Mouse (Mus musculus) MEL (cell line): Measurements from ENCODE around the gene Pgs1. TPM values are rescaled to one million over a fixed set of nuclear protein-coding genes. Genes with fewer than 3 reads are reported as not detected.

Source experiments
- DNase-seq: peaks from one replicate; pipeline ENCODE4 v3.0.0; 2011; ENCODE audit warnings: low read depth, low spot score
- H3K27ac ChIP-seq: 2 replicates; pipeline ENCODE4 v1.5.1; 2012; ENCODE audit warnings: low read depth, mild to moderate bottlenecking, control low read depth, low read length, moderate library complexity; ENCODE audit not compliant: control insufficient read depth
- H3K27me3 ChIP-seq, 2 experiments: fragments of 150-350 bp in 1 of 2; sonication (generic) in 1 of 2; 2 replicates each; pipeline ENCODE4 v1.6.1; 2012; ENCODE audit warnings: low read length in 2 of 2, mild to moderate bottlenecking in 2 of 2, improper control_type of control experiment in 1 of 2, moderate library complexity in 1 of 2; ENCODE audit not compliant: insufficient read depth in 2 of 2, control insufficient read depth in 1 of 2
- H3K36me3 ChIP-seq, 2 experiments: 2 replicates each; pipeline ENCODE4 v1.6.1; 2012 to 2014; ENCODE audit warnings: low read length in 2 of 2, improper control_type of control experiment in 1 of 2, inconsistent platforms in 1 of 2, mild to moderate bottlenecking in 1 of 2; ENCODE audit not compliant: insufficient read depth in 2 of 2, control insufficient read depth in 1 of 2
- H3K4me1 ChIP-seq, 2 experiments: fragments of 150-350 bp in 1 of 2; sonication (generic) in 1 of 2; 2 replicates each; pipeline ENCODE4 v1.6.1; 2012; ENCODE audit warnings: low read length in 2 of 2, improper control_type of control experiment in 1 of 2, mild to moderate bottlenecking in 1 of 2; ENCODE audit not compliant: insufficient read depth in 2 of 2, control insufficient read depth in 1 of 2
- H3K4me3 ChIP-seq, 2 experiments: fragments of 150-350 bp in 1 of 2; sonication (generic) in 1 of 2; 2 replicates each; pipeline ENCODE4 v1.5.1; 2012; ENCODE audit warnings: low read depth in 2 of 2, low read length in 2 of 2, mild to moderate bottlenecking in 2 of 2, moderate library complexity in 2 of 2, control low read depth in 1 of 2, improper control_type of control experiment in 1 of 2; ENCODE audit not compliant: control insufficient read depth in 1 of 2, insufficient read depth in 1 of 2
- H3K79me2 ChIP-seq: 2 replicates; pipeline ENCODE4 v1.6.1; 2012; ENCODE audit warnings: mild to moderate bottlenecking, low read length, moderate library complexity; ENCODE audit not compliant: control insufficient read depth, poor library complexity, insufficient read depth
- H3K9ac ChIP-seq: 2 replicates; pipeline ENCODE4 v1.6.1; 2012; ENCODE audit warnings: low read depth, mild to moderate bottlenecking, control low read depth, low read length, moderate library complexity; ENCODE audit not compliant: control insufficient read depth, poor library complexity, severe bottlenecking
- H3K9me3 ChIP-seq: fragments of 150-350 bp; sonication (generic); replicated peaks from 2 replicates; pipeline ENCODE4 v1.6.1; 2012; ENCODE audit warnings: mild to moderate bottlenecking, low read length, improper control_type of control experiment, moderate library complexity; ENCODE audit not compliant: insufficient read depth
- BHLHE40 ChIP-seq: IDR thresholded peaks from 2 replicates; pipeline ENCODE4 v1.6.1; 2012; ENCODE audit warnings: low read depth, mild to moderate bottlenecking, inconsistent platforms, low read length, improper control_type of control experiment, borderline replicate concordance
- CHD2 ChIP-seq: IDR thresholded peaks from 2 replicates; pipeline ENCODE4 v1.6.1; 2011; ENCODE audit warnings: low read length, improper control_type of control experiment
- CTCF ChIP-seq, 3 experiments: IDR thresholded peaks in 2 of 3; conservative IDR thresholded peaks in 1 of 3; 2 replicates each; pipeline ENCODE4 v1.5.1; 2011 to 2012; ENCODE audit warnings: low read length in 3 of 3, low read depth in 2 of 3, mild to moderate bottlenecking in 2 of 3, improper control_type of control experiment in 1 of 3, inconsistent platforms in 1 of 3, mixed read lengths in 1 of 3, moderate library complexity in 1 of 3; ENCODE audit not compliant: control insufficient read depth in 1 of 3, insufficient read depth in 1 of 3, poor library complexity in 1 of 3, severe bottlenecking in 1 of 3
- E2F4 ChIP-seq: IDR thresholded peaks from 2 replicates; pipeline ENCODE4 v1.6.1; 2011; ENCODE audit warnings: low read depth, low read length, improper control_type of control experiment, borderline replicate concordance
- EP300 ChIP-seq, 2 experiments: IDR thresholded peaks; 2 replicates each; pipeline ENCODE4 v1.6.1; 2011; ENCODE audit warnings: improper control_type of control experiment in 2 of 2, low read length in 2 of 2, low read depth in 1 of 2, mild to moderate bottlenecking in 1 of 2
- KAT2A ChIP-seq: conservative IDR thresholded peaks from 2 replicates; pipeline ENCODE4 v1.6.1; 2012; ENCODE audit warnings: low read depth, low read length, improper control_type of control experiment, inconsistent platforms
- MXI1 ChIP-seq: IDR thresholded peaks from 2 replicates; pipeline ENCODE4 v1.6.1; 2011; ENCODE audit warnings: mild to moderate bottlenecking, low read depth, low read length, improper control_type of control experiment
- MYC ChIP-seq: IDR thresholded peaks from 2 replicates; pipeline ENCODE4 v1.6.1; 2011; ENCODE audit warnings: low read depth, mild to moderate bottlenecking, low read length, improper control_type of control experiment, moderate library complexity
- SIN3A ChIP-seq: IDR thresholded peaks from 2 replicates; pipeline ENCODE4 v1.6.1; 2012; ENCODE audit warnings: low read length, improper control_type of control experiment, inconsistent platforms
- SMC3 ChIP-seq: IDR thresholded peaks from 2 replicates; pipeline ENCODE4 v1.6.1; 2011; ENCODE audit warnings: low read depth, low read length, improper control_type of control experiment
- TCF12 ChIP-seq: IDR thresholded peaks from 2 replicates; pipeline ENCODE4 v1.6.1; 2014; ENCODE audit warnings: low read depth, mild to moderate bottlenecking, inconsistent platforms, low read length, improper control_type of control experiment, moderate library complexity
- USF1 ChIP-seq: IDR thresholded peaks from 2 replicates; pipeline ENCODE4 v1.6.1; 2014; ENCODE audit warnings: low read depth, mild to moderate bottlenecking, inconsistent platforms, low read length, improper control_type of control experiment, moderate library complexity
- ZNF384 ChIP-seq: IDR thresholded peaks from 2 replicates; pipeline ENCODE4 v1.6.1; 2012; ENCODE audit warnings: low read depth, mild to moderate bottlenecking, inconsistent platforms, low read length, improper control_type of control experiment
- polyA plus RNA-seq, 2 experiments: library from polyadenylated mRNA; stranded (reverse) in 1 of 2; unstranded in 1 of 2; fragments of >175 nt in 1 of 2; fragments of >200 nt in 1 of 2; gene quantifications; 2 replicates each; pipeline versions ENCODE4 v1.2.1 to v1.2.4; 2012; ENCODE audit warnings: low replicate concordance in 2 of 2, low read depth in 1 of 2; ENCODE audit not compliant: insufficient read length in 2 of 2, insufficient read depth in 1 of 2, missing spikeins in 1 of 2
- total RNA-seq: library from RNA; depleted of rRNA; stranded (reverse); fragments of 300-350 nt; gene quantifications from 2 replicates; pipeline ENCODE4 v1.2.3, GENCODE M21; 2012; rRNA removed

The Pgs1 gene
- total and polyA plus RNA-seq, 3 experiments: 48.6 to 61.6 TPM; not detected in 1

DNA sequence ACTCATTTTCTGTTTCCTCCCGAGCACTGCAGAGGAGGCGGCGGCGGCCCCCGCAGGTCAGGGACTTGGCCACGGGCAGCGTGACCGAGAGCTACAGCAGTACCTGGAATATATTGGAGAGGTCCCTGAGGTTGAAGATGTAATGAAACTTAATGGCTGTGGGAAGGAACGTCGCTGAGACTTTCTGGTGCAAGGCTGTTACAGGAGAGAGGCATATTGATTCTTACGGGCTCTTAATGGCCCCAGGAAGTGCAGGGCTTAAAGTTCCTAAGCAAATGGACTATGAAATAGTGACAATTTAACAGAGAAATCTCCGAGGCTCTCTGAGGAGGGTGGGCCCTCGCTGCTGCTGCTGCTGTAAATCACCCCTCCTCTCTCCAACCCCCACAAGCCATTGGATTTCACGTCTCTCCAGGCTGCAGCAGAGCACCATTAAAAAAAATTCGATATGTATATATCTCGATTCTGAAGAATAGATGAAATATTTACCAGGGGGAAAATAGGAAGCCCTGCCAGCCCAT is 82.8 kb downstream of the Pgs1 start:
- H3K9ac ChIP-seq: no peak overlapping the region
- no peaks in the 10 kb centered on the region for H3K79me2 ChIP-seq
- no peaks in the 10 kb centered on the region for H3K27me3 ChIP-seq
- H3K4me3 ChIP-seq: no peak overlapping the region
- H3K4me1 ChIP-seq: no peaks in the 10 kb centered on the region
- no peaks in the 10 kb centered on the region for H3K9me3 ChIP-seq
- TF ChIP-seq USF1 (no peak), CTCF (IDR thresholded peaks at IDR 0.05 in 2 of 3, conservative IDR thresholded peaks at IDR 0.05 in 1 of 3; ENCODE audit: control insufficient read depth in 1 of 3, insufficient read depth in 1 of 3, low read depth in 2 of 3, low read length in 3 of 3, poor library complexity in 1 of 3, severe bottlenecking in 1 of 3) (no peak), EP300 (IDR thresholded peaks at IDR 0.05; ENCODE audit: low read depth in 1 of 2, low read length in 2 of 2) (no peak), E2F4 (no peak), SIN3A (no peak), MXI1 (no peak), CHD2 (no peak)
- no peak overlapping the region for H3K27ac ChIP-seq
- DNase-seq: no peak
- H3K36me3 ChIP-seq: no peaks in the 10 kb centered on the region

DNA sequence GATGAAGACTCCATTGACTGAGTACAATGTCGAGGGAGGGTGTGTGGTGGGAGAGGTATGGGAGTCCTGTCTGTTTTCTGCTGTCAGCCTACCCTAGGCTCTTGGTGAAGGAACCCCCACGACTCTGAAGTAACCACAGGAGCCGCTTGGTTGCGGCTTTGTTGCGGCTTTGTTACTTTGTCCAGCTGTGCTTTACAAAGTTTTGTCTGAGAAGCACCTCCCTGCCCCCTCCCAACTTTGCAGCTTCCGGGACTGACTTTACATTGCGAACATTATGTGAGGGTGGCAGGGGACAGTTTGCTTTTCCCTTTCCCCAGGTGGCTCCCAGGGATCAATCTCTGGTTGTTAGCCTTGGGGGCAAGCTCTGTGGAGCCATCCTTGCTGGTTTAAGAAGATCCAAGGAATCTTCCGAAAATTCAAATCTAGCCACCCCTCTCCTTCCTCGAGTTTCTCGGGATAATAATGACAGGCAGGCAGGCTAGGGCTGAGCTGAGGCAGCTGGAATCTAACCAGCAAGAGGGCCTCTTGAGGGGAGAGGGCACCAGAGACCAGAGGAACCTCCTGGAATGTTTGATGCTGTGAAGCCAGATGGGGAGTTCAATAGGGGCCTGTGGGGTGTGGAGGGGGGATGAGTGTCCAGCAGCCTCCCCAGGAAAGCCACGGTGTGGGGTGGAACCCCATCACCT is 85.3 kb downstream of the Pgs1 start:
- Histone ChIP-seq H3K4me3 (no peak overlapping the region), H3K36me3 (no peaks in the 10 kb centered on the region)
- TF ChIP-seq TCF12: no peak
- TF ChIP-seq SMC3: no peak
- no peak for TF ChIP-seq BHLHE40
- no peak for TF ChIP-seq ZNF384
- no peak for TF ChIP-seq MYC
- no peak for TF ChIP-seq MXI1
- no peak for TF ChIP-seq KAT2A
- TF ChIP-seq, all 39 proteins: peak for 0
- Histone ChIP-seq H3K9me3 (no peaks in the 10 kb centered on the region), H3K9ac (no peak overlapping the region), H3K79me2 (no peaks in the 10 kb centered on the region), H3K4me1 (no peaks in the 10 kb centered on the region), H3K27me3 (no peaks in the 10 kb centered on the region), H3K27ac (no peak overlapping the region)
- no peak for DNase-seq

Other genes with a start within 250 kb of the Pgs1 start
- gene Tmc8, start 204.2 kb upstream of the Pgs1 start, total RNA-seq: 15.4 TPM in 2 replicates
- 10 to 100 TPM in 1 of 2 experiments, not detected in 1; 23.5 TPM for gene Tmc8, start 204.2 kb upstream of the Pgs1 start, polyA plus RNA-seq
- gene Tmc6, start 204.1 kb upstream of the Pgs1 start, total RNA-seq: 52.0 and 61.2 TPM in 2 replicates
- 10 to 100 TPM in 1 of 2 experiments, not detected in 1; 48.8 TPM for gene Tmc6, start 204.1 kb upstream of the Pgs1 start, polyA plus RNA-seq
- 1.1 and 2.7 TPM in 2 replicates for gene 6030468B19Rik, start 188.6 kb upstream of the Pgs1 start, total RNA-seq
- 1 to 10 TPM in 1 of 2 experiments, not detected in 1; 5.1 TPM for gene 6030468B19Rik, start 188.6 kb upstream of the Pgs1 start, polyA plus RNA-seq
- gene Gm20708, start 176.6 kb upstream of the Pgs1 start, total RNA-seq: 0.46 and 0.85 TPM in 2 replicates
- under 1 TPM in 1 of 2 experiments, not detected in 1; 0.70 TPM for gene Gm20708, start 176.6 kb upstream of the Pgs1 start, polyA plus RNA-seq
- gene Syngr2, start 176.6 kb upstream of the Pgs1 start, total RNA-seq: 160 and 189 TPM in 2 replicates
- gene Syngr2, start 176.6 kb upstream of the Pgs1 start, polyA plus RNA-seq: 100 to 1,000 TPM in 1 of 2 experiments, not detected in 1; 384 TPM
- gene Afmid, start 160.4 kb upstream of the Pgs1 start, total RNA-seq: 3.3 and 3.5 TPM in 2 replicates
- gene Afmid, start 160.4 kb upstream of the Pgs1 start, polyA plus RNA-seq: 1 to 10 TPM in 1 of 2 experiments, not detected in 1; 3.8 TPM
- gene Tk1, start 160.2 kb upstream of the Pgs1 start, total RNA-seq: 171 and 172 TPM in 2 replicates
- 100 to 1,000 TPM in 1 of 2 experiments, not detected in 1; 188 TPM for gene Tk1, start 160.2 kb upstream of the Pgs1 start, polyA plus RNA-seq
- 242 and 244 TPM in 2 replicates for gene Birc5, start 137.0 kb upstream of the Pgs1 start, total RNA-seq
- 100 to 1,000 TPM in 1 of 2 experiments, not detected in 1; 214 TPM for gene Birc5, start 137.0 kb upstream of the Pgs1 start, polyA plus RNA-seq
- gene Tmem235, start 125.5 kb upstream of the Pgs1 start, total RNA-seq: 0.04 TPM in 1 of 2 replicates, not detected in the other
- under 1 TPM in 1 of 2 experiments, not detected in 1; 0.04 TPM for gene Tmem235, start 125.5 kb upstream of the Pgs1 start, polyA plus RNA-seq
- 0.12 TPM in 1 of 2 replicates, not detected in the other for gene Tha1, start 112.8 kb upstream of the Pgs1 start, total RNA-seq
- gene Tha1, start 112.8 kb upstream of the Pgs1 start, polyA plus RNA-seq: not detected
- gene Socs3, start 16.2 kb upstream of the Pgs1 start, total RNA-seq: 0.95 and 0.96 TPM in 2 replicates
- gene Socs3, start 16.2 kb upstream of the Pgs1 start, polyA plus RNA-seq: 1 to 10 TPM in 1 of 2 experiments, not detected in 1; 1.9 TPM
- gene Dnah17, start 144.3 kb downstream of the Pgs1 start, total RNA-seq: under 0.01 and 0.04 TPM in 2 replicates
- gene Dnah17, start 144.3 kb downstream of the Pgs1 start, polyA plus RNA-seq: under 1 TPM in 1 of 2 experiments, not detected in 1; 0.21 TPM